Mouse (Mus musculus) naive thymus-derived CD4-positive, alpha-beta T cell, adult 2 months (primary cell): Measurements from ENCODE around the gene Fam169b.
A peak's percentile ranks its signal among the peaks of the same experiment; 100 is the strongest.

Experiments used
- DNase-seq: peaks from one replicate; pipeline ENCODE4 v3.0.0-alpha.2; 2011; ENCODE audit warnings: low read depth

The Fam169b gene

DNA sequence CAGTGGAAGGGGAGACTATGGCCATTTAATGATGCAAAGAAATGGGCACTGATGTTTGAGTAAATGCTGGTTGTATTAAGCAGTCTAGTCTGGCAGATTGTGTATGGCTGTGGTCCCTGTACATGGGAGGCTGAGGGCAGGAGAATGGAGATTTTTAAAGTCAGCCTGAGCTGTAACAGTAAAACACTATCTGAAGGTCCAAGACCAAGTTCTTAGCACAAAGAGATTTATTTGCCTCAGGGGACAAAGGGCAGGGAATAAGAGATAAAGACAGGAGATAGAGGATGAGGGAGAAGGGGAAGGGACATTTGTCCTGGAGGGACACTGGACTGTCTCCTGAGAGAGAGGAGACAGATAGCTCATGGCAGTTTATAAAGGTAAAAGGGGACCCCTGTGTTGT, at the start of gene Fam169b:
Gene Fam169b (plus strand): TSS at position 325 of the 400 bp plus-strand sequence.
- DNase-seq = no peak

DNA sequence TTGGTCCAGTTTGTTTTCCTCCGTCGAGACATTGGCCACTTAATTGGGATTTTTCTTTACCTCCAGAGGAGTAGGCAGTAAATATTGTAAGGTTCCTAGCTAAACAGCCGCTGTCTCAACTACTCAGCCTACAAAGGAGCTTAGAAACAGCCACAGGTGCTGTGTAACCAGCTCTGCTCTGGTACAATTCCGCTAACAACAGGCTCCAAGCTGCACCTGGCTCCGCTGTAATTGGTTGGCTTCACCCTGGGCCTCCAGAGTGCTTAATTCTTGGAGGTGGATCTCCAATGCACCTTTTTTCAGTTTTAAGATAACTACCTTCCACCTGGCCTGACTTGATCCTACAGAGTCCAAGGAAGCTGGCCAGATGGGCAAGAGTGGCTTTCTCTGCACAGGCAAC, 49.6 kb upstream of the Fam169b start:
- DNase-seq = no peak

DNA sequence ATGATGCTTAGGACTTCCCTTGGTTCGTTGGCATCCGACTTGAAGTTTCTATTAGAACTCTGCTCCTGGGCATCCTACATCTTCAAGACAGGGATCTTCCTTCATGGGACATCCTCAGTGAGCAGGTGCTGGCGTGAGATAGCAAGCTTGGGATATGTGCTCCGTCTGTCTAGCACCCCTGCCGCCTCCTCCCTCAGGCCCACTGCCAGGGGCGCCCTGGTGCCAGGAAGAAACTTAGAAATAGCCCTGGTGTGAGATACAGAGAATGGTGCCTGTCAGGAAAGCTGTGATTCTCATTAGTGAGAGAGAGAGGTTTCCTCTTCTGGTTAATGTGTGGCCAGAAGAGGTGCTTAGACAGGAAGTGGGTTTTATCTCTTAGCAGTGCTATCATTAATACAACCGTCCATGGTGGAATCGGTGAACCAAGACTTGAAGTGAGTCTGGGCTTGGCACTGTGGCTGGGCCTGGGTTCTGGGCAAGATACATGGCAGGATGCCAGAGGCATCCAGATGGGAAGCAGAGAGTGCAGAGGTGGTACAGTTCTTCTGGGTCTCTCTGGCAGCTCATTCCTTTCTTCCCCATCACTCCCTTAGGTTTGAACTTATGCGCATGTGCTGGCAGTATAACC, 48.1 kb upstream of the Fam169b start:
- DNase-seq = peak; percentile 42

DNA sequence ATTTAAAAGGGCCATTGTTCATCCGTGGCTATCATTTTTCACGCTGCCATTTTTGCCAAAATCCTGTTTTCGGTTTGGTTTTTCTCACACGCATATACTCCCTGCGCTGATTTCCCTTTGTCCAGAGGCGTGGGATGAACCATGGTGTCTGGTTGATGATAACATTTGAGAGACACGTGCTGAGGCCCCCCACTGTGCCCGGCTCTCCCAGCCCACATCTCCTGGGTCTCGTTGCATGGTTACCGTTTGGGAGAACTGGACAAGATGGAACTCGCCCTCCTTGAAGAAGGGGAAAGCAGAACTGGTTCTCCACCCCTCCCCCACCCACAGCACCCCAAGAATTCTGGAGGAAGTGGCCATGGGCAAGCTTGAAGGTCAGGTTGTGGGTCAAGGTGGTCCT, 46.6 kb upstream of the Fam169b start:
- DNase-seq = no peak

DNA sequence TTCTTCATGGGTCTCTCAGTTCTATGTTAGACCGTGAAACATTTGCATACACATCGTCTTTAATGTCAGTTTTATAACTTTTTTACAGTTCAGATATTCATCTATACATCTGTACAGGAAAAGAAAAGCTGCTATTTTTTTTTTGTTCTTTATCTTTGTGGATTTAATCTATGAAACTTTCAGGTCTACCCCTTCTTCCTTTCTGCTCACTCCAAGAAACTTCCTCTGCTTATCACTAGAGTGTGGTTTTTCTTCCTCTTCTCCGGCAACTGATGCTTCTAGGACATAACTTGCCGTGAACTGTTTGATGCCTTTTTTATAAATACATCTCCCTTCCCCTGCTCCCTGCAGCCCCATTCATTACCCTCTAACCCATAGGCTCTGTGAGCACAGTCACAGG, 46.0 kb upstream of the Fam169b start:
- no peak for DNase-seq

DNA sequence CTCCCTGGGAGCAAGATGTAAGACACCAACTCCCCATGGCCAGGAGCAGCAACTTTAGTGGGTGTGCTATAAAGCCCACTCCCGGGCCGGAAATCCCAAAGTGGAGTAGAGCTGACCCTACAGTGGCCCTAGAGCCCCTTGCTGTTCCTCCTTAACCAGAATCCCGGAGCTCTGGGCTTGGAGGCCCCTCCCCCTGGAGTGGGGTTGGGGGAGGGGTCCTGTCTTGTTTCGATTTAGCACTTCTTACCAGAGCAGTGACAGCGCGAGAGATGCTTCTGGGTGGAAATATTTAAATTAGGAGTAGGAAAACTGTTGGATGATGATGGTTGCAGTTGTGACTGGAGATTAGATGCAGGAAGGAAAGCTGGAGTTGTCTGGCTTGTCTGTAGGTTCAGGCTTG, 45.1 kb upstream of the Fam169b start:
- DNase-seq = no peak

DNA sequence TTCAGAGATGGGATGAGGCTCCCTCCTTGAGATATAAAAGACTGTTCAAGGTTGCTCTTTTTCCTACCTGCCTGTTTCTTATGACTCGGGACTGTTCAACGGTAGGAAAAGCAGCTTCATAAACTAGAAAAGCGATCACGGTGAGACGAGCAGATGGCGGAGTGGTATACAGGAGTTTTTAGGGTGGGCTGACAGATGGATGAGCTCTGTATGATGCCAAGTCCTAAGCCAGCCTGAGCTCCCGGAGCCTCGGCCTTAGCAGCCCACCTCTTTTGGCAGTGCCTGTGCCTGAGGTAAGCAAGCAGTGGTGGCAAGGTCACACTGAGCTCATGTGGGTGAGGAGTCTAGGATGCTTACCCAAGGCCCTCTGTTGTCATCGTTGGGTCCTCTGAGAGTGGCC, 42.8 kb upstream of the Fam169b start:
- no peak for DNase-seq

DNA sequence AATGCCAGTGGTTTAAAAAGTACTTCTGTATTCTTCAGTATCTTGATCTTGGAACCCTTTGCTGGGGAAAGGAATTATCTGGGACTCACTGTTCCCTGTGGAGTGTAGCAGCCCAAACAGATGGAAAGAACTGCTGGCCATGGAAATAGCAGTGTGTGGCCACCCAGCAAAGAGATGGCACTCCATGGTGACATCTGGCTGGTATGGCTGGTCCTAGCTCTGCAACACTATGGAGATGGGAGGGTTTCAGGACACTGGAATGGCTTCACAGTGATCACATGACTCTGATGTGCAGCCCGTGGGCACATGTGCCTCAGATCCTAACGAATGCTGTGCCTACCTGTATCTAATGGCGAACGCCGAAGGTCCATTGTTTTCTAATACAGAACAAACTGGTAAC, 41.1 kb upstream of the Fam169b start:
- DNase-seq = no peak

DNA sequence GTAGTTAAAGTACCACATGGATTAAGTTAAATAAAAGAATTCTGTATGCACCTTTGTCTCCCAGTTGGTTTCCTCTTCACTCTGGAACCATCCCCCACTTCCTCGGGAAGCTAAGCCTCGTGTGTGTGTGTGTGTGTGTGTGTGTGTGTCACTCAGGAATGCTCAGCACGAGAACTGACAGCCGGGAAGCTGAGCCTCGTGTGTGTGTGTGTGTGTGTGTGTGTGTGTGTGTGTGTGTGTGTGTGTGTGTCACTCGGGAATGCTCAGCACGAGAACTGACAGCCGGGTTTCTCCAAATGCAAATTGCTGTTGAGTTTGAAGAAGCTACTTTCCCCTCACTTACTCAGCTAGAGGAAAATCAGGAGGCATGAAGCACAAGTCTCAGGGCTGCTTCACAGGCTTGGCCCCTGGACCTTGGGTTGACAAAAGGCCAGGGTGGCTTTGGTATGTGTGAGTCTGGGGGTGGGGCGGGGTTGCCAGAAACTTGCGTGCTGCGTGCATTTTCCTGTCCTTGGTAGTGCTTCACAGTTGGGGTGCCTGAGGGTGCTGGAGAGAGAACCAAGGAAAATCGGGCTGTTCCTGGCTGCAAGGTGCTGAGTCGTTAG, 39.9 kb upstream of the Fam169b start:
- no peak for DNase-seq

DNA sequence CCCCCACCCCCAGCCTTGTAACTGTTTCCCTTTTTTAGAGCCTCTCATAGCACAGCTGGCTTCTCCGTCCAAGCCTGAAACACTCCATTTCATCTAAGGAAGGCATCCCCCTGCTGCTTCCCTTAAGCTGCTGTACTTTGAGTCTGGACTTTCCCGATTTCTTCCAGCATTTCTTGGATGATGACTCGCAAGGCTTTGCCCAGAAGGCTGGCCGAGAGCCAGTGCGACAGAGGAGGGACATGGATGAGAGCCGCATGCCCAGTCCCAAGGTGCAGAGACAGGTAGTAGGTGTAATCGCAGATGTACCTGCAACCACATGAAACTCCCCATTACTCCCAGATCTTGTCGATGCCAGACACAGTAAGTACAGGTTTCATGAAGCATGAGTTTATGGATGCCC, 36.8 kb upstream of the Fam169b start:
- DNase-seq = no peak

DNA sequence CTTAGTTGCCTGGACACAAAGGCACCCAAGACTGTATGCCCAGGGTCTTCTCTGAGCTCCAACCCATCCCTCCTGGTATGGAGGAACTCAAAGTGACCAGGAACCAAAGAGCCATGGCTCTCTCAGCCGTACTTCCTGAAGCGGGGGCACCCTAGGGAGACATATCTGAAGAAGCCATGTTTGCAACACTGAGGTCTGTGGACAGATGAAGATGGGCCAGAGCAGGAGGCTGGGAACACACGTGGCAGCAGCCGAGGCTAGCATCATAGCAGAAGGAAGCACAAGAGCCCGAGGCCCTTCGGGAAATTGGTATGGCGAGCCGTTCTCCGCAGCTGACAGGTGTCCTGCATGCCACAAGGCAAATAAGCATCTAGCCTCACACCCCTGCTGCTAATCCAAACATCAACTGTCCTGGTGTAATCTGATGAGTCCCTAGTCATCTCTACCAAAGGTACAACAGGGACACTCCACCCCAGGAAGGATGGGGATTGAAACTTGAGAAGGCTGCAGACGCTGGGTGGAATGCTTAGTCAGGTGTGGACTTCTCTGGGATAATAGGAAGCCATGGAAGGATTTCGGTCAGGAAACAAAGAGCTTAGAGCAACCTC, 34.3 kb upstream of the Fam169b start:
- no peak for DNase-seq

DNA sequence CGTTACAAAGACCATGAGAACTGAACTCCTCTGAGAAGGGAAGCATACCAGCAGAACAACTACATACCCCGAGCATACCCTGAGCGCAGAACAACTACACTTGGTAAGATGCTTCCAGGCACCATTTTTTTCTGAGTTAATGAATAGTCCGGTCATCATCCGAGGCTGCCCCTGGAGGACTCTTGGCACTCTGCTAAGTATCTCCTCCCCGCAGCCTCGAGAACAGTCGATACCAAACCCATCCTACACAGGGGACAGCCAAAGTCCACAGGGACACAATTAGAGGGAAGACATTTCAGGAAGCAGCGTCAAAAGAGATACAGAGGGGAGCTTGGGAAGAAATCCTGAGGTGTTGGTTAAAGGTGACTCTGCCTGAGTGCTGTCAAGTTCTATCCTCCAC, 32.4 kb upstream of the Fam169b start:
- no peak for DNase-seq

DNA sequence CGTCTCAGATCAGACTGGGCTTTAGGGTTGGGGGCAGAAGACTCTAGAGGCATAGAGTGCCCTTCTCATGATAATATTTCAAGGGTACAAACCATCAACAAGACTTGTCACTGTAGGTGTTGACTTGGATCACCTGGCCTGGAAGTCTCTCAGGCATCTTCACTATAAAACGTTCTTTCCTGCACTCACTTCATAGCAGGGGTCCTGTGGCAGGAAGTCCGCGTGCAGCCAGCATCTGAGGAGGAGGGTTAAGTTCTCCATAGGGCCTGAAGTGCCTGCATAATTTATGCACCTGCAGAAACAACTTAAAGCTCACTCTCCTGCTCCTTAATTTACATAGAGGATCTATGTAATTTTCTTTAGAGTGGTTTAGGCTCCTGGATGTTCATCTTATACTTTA, 28.0 kb upstream of the Fam169b start:
- no peak for DNase-seq

DNA sequence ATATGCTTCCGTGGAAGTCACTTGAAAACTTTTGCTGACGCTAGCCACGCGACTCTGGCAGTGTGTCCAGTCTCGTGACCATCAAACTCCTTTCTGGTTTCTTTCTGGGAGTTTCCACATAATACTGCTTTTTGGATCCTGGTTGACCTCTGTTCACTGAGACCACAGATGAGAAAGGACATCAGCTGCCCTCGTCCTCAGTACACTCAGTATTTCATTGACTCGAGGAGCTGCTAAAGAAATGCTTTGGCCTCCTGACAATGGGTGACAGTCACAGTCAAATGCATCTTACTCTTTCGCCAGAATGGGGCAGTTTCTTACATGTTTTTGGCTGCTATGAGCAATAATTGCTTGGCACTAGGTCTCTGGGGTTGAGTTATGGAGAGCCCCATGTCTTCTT, 27.4 kb upstream of the Fam169b start:
- DNase-seq = no peak

DNA sequence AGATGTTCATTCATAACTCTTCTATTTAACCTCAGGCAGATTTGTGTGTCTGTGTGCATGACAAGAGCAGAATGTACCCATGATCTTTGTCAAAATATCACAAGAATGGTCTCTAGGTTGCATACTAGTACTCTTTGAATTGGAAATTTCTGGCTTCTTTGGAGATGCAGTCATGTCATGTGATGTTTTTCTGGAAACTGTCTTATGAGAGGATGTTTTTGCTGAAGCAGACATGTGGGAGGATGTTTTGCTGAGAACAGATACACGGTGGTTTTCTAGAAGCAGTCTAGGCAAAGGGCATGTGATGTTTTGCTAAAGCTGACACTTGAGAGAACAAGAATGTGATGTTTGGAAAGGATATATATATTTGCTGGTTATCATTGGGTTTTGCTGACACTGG, 23.2 kb upstream of the Fam169b start:
- DNase-seq = peak; percentile 81

DNA sequence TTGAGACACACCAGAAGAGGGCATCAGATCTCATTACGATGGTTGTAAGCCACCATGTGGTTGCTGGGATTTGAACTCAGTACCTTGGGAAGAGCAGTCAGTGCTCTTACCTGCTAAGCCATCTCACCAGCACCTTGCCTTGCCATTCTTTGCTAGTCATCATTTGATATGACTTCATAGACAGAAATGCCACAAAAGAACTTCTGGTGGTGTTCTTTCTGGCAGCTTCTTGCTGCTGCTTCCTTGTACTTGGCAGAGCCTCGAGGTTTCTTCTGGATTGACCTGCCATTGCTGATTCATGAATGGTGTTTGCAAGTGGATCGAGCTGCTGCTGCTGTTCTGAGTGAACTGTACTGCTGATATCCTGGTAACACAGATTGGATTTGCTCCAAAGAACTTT, 22.7 kb upstream of the Fam169b start:
- DNase-seq = peak; percentile 59

DNA sequence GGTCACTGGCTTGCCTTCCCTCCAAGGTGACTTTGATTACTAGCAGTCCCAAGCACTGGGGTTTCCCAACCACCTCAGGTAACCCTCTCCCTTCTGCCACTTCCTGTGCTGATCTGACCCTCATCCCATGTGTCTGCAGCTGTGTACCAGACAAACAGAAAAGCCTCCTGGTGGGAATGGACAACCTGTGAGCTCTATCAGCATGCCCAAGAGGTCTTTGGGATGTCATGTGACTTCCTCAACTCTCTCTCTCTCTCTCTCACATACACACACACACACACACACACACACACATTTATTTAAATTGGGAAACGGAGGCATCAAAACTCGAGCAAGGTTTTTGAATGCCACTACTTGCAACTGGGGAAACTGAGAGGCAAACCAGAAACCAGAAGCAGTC, 15.9 kb upstream of the Fam169b start:
- no peak for DNase-seq

DNA sequence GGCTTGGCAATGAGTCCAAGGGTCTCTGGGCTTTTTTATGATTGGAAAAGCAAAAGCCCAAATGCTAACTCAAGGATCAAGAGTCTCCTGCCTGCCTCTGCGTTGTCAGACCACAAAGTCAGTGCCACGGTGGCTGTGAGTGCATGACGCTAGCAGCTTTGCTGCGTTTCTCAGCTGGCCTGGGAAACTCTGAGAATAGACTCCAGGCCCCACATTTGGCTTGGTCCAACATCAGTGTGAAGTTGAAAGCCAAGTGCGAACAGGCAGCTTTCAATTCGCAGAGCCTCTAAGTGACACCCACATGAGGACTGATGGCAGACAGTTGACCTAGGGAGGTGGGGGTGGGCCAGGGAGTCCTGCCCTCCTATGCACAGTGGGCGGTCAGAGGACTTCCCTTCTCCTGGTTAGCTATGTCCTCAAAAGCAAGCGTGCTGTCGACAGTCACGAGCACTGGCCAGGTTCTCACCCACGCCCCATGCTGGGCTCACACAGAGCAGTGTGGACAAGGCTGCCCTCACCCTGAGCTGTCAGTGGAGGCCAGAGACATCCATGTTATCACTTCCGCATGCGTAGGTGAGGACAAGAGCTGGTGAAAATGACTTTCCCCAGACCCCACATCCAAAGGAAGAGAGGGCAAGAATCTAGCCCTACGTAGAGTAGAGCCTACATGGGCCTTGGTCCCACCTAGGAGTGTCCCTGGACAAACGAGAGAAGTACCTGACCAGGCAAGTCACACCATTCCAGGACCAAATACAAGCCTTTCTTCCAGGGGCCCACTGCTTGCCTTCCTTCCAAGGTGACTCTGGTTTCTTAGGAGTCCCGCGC, 15.1 kb upstream of the Fam169b start:
- peak; percentile 52 for DNase-seq

DNA sequence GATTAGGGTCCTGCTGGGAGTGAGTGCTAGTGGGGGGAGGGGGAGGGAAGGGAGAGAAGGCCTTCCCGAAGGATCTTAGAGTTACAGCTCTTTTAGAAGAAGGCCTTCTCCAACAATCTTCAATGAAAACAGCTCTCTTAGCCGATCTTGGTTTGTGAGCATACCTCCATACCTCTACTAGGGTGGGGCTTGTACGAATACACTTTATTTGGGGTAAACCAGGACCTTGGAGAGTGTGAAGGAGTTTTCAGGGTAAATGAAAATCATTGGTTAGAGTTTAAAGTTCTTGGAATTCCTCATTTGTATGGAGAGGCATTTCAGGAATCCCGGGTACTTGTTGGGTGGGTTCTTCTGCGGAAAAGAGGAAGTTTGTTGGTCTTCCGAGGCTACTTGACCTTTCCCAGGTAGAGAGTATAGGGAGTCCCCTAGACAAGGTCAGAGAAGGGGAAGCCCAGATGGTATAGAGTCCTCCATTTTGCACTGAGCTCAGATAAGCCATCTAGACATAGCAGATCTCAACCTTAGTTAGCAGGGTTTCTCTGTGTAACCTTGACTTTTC, 14.0 kb upstream of the Fam169b start:
- no peak for DNase-seq

DNA sequence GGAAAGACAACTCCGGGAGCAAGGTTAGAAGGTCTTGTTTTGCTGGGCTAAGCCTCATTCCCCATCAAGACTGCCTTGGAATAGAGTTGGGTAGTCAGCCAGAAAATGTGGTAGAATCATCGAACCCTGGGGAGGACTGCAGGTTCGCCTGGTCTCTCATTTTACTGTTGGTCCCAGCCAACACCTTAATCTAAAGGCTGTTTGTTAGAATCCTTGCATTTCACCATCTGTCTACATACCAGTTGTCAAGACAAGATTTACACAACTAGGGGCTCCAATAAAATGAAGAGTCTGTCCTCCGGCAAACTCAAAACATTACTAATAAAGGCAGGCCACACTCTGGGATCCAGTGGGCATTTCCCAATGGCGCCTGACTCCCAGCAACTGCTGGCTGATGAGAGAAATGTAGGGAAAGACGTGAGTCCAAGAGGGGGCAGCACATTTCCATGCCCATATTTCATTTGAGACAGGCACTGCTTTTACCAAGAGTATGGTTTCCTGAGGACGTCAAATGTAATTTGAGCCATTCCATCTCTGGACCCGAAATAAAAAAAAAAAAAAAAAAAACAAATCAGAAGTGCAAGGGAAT, 10.9 kb upstream of the Fam169b start:
- peak; percentile 9 for DNase-seq

DNA sequence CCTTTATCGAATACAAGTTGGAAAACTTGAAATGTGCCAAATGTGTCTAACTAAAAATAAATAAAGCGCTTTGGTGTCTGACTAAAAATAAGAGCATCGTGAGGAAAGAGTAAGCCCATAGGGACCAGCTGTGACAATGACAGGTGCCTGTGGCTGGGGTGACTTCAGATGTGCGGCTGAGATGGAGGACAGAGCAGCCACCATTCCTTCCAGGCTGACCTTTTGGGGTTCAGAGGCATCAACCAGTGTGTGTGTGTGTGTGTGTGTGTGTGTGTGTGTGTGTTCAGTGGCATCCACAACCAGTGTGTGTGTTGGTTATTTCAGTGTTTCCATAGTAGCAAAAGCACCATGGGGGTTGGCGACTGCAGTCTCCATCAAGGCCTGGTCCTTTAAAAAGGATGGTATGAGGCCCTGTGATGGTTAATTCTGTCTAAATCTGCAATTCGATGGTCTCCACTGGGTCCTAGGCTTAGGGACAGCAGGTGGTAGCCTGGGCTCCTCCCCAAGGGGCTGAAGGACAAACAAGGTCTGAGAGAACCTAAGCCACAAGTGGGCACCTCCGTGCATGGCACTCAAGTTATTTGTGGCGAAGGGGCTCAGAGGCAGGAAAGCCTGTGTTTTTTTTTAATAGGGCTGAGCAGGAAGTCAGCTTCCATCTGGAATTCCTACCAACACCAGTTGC, 10.2 kb upstream of the Fam169b start:
- peak; percentile 45 for DNase-seq

DNA sequence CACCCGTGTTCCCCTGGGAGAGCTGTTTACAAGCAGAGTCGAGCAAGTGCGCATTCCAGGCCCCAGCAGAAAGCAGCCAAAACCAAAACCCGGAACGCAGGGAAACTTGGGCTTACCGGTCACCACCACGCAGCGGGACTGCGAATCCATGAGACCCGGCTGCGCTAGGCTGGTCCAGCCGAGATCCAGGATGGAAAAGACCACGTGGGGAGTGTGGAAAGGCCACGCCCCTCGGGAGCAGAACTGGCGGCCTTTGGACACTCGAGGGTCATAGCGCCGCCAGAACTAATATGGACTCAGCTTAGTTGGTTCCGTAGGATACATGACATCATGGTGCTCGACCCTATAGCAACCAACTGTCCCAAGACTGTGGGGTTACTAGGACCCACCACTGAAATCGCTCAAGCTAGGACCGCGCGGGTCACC, 9.6 kb upstream of the Fam169b start, which contains the start of gene Pgpep1l:
Gene Pgpep1l (minus strand): TSS at position 206 of the 426 bp plus-strand sequence.
- peak; percentile 31 for DNase-seq
